Mouse (Mus musculus) spleen, postnatal 36 days (tissue): ENCODE measurements around the gene Ezr.
"Not testable (repeated sequence)": the region's sequence is repeated elsewhere in the genome, so short reads cannot be mapped to it uniquely, and the experiment has no call there.

Experiments
- DNase-seq, 2 experiments: peaks; one replicate each; pipeline ENCODE4 v3.0.0; 2022; ENCODE audit warnings: low spot score in 2 of 2, mixed read lengths in 1 of 2

The Ezr gene

GRCm38 (mm10) chr17:6743039-6743575 lies 39.5 kb downstream of the Ezr start:
- no peak for DNase-seq

DNA sequence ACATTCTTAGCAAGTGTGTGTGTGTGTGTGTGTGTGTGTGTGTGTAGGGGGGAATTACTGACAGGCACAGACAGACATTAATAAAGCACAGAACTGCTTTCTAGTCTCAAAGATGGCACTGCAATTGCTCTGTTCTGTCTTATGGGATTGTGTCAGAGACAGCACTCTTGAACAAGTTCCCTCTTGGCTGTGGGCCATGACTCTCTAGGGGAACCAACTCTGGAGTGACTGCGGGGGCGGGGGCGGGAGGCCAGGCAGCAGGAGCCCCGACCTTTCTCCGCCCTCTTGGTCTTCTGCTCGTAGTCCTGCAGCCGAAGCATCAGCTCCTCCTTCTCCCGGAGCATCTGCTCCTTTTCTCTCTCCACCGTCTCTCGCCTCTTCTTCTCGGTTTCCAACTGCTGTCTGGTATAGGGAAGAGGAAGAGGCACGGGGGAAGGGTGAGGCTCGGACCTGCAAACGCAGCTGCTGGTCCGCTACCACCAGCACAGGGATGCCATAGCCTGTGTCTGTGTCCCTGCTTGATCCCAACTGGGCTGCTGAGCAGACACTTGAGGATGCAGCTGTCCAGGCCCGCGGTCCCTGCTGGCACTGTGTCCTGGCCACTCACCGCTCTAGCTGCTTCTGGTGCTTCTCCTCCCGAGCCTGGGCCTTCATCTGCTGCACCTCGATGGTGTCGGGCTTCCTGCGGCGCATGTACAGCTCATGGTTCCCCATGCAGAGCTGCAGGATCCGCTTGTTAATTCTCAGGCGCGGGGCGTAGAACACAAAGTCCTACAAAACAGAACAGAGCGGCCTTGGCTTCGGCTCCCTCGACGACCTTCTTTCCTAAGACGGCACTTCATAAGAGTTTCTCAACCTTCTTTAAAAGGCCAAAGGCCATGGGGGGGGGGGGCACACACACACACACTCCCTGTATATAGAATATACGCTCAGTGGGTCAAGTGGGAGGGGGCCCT lies 40.2 kb downstream of the Ezr start:
- DNase-seq, result peak in 1 of 2 experiments; percentile 44

DNA sequence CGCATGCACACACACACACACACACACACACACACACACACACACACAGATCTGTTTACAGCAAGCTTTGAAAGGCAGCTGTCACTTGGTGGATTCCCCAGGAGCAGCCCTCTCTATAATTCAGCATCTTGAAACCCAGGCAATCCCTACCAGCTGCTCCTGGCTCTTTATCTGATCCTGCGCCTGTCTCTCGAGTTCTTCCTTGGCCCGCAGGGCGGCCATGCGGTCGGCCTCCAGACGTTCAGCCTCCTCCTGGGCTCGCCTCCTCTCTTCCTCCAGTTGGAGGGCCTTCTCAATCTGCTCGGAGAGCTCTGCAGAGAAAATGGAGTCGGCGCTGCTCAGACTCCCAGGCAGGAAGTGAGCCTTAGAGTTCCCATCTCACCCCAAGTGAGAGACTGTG lies 41.3 kb downstream of the Ezr start:
- DNase-seq, result no peak

DNA sequence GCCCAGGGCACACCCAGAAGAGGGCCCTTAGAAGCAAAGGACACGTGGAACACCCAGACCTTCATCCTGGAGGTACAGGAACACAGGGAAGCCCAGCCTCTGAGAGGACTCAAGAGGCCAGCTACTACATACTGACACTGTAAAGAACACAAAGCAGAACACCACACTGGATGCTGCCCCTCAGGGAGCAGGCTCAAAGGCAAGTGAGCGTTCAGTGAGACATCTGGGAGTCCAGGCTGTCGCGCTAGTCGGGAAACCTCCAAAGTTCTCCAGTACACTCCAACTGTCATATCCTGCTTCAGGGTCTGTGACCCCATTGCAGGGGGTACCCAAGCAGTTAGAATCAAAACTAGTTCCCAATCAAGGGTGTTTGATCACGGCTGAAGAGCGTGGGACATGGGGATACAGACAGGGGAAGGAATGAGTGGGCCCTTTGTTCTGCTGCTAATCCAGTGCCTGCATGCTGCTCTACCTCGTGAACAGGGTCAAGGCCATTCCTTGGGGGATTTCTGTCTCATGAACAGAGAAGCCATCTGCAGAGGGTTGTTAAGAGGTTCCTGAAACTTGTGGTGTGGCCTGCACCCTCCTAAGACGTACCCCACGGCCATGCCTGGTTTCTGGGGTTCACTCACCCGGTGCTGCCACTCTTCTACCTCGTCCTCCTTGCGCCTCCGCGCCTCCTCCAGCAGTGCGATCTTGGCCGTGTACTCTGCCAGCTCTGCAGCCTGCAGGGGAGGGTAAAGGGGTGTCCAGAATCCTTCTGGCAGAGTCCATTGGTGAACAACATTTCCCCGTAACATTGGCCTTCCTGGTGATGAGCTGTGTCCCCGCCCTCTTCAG lies 42.0 kb downstream of the Ezr start:
- DNase-seq, result no peak

DNA sequence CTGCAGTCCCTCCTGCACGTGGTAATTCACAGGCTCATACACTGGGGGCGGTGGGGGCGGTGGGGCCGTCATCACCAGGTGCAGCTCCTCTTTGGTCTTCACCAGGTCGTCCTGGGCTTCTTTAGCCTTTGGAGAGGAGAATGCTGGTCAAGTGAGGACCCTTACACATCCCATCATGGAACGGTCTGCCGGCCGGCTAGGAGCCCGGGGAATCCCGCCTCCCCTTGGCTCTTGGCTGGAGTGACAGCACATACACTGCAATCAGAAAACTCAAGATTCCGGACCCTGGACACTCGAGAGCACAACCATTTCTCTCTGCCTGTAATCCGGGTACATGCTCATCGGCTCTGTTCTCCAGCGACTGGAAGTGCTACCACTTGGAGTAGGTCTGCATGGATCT lies 42.8 kb downstream of the Ezr start:
- DNase-seq, result no peak

GRCm38 (mm10) chr17:6739266-6739665 lies 43.3 kb downstream of the Ezr start:
- DNase-seq, result no peak

DNA sequence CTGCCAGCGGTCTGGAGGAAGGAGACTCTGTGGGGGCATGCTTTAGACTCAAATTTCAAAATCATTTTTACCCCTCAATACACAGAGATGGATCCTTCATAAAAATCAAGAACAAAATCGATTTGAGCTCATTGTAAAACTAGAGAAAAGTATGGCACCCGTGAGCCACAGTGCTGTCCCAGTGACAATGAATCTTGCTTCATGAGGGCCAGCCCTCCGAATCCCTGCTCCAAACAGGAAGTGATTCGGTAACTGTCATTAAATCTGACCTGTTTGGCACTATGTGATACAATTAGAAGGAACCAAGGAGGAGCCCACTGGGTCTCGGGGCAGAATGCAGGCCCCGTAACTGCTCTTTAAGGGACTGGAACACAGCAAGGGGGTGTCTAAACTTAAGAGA lies 43.7 kb downstream of the Ezr start:
- no peak for DNase-seq

GRCm38 (mm10) chr17:6737273-6737997 lies 45.1 kb downstream of the Ezr start:
- no peak for DNase-seq

DNA sequence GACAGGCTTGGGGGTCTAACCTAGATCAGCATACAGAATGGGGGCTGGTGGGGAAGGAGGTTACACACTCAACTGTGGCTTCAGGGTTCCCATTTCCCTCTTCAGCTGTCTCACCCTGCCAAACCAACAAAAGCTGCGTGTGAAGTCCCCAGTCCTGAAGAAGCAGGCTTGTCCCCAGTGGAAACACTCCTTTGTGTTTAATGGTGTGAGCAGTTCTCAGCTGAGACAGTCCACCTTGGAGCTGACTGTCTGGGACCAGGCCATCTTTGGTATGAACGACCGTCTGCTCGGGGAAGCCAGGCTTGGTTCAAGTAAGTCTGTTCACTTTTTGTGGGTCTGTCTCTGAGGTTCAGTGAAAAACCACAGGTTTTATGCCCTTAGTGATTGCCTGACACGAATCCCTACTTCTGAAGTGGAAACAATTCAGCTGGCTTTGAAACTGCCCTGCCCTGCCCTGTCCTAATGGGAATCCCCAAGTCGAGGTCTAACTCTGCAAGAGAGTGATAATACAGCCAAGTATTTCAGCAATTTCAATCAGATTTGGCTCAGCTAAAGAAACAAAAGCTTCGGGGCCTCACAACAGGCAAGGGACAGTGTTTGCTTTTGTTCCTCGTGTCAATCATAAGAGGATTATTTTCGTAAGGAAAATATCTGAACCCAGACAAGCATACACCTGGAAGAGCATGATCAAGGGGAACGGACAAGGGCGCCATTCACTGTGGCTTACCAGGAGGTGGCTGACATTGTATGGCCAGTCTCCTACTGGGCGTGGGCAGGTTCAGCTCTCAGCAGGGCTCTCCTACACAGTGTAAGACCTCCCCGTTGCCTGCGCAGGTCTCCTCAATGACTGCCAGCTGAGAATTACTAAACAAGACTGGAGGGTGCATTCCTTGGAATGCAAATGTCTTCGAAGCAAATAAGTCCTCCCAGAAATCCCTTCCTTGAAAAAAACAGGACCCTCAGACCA lies 46.0 kb downstream of the Ezr start:
- no peak for DNase-seq

GRCm38 (mm10) chr17:6734746-6735441 lies 47.7 kb downstream of the Ezr start:
- DNase-seq, result no peak

DNA sequence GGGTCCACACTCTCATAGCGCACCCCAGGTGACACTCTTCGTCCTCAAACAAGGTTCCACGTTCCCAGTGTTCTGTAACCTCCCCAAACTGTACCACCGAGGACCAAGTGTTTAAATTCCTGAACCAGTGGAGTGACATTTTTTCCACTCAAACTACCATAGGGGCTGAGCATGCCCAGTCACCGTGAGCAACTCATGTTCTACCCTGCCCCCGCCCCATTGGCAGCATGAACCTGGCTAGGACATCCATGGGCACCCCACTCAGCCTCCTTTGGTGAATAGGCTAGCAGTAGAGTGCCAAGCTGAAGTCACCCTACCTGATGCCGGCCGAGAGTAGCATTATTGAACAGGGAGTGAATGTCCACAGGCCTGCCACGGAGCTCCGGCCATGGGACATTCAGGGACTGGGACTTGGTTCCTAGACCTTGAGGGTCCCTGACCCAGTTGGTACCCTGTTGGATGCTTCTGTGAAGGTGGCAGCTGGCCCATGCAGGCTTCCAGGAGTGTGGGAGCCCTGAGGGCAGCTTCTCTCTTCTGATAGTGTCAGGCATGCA lies 49.2 kb downstream of the Ezr start:
- DNase-seq, result no peak

GRCm38 (mm10) chr17:6732665-6733064 lies 49.9 kb downstream of the Ezr start:
- no peak for DNase-seq

DNA sequence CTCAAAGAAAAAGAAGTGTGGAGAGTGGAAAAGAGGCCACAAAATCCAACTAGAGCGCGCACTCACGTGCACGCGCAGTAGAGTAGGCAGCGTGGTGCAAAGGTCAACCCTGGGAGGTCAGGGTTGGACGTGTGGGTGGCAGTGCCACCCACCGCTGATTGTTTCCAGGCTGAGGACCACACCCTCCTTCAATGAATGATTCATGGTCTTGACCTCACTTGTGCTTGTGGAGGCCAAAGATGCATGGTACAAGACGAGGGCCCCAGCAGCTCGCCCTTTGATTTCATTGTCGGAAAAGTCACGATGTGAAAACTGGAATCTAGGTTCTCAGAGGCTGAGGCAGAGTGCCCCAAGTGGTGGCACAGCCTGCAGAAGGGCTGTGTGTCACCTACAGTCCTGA lies 51.0 kb downstream of the Ezr start:
- no peak for DNase-seq

DNA sequence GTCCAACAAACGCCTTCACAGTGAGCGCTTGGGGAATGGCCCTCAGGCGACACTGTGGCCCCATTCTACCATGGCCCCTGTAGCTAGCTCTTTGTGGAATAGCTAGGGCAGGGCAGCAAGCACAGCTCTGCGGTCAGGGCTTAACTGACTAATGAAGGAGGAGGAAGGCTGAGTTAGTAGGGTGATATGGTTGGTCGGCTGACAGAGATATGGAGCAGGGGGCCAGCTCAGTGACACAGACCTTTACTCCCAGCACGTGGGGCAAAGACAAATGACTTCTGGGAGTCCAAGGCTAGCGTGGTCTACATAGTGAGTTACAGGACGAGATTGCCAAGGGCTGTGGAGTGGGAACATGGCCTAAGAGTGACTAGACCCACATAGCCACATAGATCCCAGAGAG lies 51.5 kb downstream of the Ezr start:
- DNase-seq, result no peak

GRCm38 (mm10) chr17:6729244-6729742 lies 53.3 kb downstream of the Ezr start:
- no peak for DNase-seq

- DNase-seq, result no peak
These were observed 54.5 kb downstream of the Ezr start for GRCm38 (mm10) chr17:6727996-6728610.

- DNase-seq, result not testable (repeated sequence)
These were observed 68.6 kb downstream of the Ezr start for GRCm38 (mm10) chr17:6713944-6714343.

DNA sequence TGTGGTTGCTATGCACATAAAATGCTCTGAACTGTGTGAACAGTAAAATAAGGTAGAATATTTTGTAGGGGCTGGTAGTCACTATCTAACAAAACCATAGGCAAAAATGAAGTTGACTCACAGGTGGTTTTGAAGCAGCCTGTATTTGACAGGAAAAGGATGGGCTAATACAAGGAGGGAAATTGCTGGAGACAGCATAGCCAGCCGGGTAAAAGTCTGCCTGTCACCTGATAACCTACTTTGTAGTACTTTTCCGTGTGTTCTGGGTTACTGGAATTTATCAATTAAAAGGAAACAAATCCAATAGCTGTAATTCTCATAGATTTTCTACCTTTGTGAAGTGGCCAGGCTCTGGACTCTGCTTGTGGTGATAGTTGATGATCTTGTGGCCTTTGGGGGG lies 69.1 kb downstream of the Ezr start:
- DNase-seq, result not testable (repeated sequence)

- DNase-seq, result not testable (repeated sequence)
These were observed 74.4 kb downstream of the Ezr start for GRCm38 (mm10) chr17:6708194-6708593.
